Mouse (Mus musculus): ENCODE measurements at regions not wholly inside any gene's neighbourhood (a gene's known extent, or its start where the extent isn't known, plus 50 kb on each side); places are given as distances from the start of the nearest gene placed in this dataset.
A peak's percentile ranks its signal among the peaks of the same experiment; 100 is the strongest.

DNA sequence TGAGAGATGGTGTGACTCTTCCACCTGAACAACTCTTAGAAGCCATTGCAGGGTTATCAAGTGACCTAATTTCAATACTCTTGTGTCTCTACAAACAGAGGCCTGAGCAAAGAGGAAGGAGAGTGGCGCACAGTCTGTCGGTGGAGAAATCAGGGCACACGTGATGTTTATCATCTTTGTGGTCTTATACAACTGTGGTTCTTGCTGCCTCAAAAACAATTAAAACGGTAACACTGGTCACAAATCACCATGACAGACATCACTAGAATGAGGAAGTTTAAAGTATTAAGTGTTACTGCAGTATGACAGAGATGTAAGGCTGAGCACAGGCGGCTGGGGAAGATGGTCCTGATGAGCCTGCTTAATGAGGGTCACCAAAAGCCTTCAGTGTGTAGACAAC, 73.6 kb downstream of the Sdc1 start:
- no peak for DNase-seq

DNA sequence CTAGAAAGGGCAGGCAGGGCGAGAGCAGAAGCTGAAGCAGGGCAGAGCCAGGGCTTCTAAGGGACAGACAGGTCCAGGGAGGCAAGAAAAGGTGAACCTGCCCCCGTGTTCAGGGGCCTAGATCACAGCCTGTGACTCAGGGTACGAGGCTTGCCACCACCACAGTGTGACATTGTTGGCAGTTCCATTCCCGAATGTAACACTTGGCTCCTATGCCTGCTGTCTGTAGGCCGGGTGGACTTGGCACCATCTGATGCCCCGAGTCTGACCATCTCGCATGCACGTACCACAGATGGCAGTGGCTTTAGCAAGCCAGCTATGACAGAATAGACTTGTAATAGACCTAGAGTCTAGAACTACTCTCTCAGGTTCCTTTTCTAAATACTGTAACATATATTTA, 74.3 kb downstream of the Sdc1 start:
- DNase-seq, result peak; percentile 89

DNA sequence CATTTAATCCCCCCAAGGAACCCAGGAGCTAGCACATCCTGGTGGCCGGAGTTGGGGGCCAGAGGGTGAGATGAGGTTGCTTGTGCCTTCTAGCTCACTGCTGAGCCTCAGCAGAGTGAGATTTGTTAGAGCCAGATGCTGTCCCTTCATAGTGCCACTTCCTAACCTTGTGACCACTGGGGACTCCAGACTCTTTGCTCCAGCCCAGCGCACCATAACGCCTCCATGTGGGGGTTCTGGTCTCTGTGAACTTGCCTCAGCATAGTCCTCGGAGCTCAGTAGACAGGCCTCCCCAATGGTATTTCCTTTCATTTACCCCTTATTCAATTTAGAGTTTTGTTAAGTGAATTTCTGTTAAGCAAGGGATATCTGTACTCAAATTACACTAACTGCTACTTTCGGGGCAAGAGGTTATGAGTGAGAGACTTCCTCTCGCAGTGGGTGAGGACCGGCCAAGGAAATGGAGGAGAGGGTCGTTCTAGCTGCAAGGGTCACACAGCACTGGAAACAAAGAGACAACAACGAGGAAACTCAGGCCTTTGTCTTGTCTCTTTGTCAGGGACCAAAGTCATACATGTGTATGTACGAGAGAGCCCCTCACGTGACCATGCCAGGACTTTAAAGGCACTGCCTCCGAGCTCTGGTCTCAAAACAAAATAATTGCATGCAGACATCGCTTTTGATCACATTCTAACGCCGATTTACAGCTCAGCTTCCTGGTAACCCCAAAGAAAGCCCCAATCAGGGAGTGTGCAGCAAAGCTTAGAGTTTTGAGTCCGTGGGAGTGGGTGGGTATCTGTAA, 74.8 kb upstream of the Laptm4a start:
- no peak for DNase-seq

DNA sequence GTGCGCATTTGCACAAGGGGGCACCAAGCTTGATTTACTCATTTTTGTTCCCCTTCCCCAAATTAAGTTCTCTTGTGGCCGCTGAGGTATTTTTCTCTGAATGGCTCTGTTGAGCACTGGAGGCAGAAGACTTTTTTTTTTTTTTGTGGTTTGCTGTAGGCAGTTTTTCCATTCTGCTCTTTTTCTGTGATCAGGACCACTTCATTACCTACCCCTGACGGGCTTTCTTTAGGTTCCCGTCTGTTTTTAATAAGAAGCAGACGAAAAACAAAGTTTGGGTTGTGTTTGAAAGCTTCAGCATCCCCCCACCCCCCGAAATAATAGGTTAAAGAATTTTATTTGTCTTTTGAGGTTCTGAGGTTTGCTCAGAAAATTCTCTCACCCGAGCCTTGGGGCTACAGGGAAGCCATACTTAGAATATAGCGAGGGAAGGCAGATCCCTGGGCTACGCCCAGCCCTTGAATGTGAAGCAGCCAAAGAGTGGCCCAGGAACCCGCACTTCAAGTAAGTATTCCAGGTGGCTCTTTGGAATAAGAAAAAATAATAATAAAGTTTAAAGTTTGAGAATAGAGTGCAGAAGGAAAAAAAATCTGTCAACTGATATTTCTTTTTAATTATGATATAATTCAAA, 74.1 kb upstream of the Laptm4a start:
- DNase-seq, result no peak

DNA sequence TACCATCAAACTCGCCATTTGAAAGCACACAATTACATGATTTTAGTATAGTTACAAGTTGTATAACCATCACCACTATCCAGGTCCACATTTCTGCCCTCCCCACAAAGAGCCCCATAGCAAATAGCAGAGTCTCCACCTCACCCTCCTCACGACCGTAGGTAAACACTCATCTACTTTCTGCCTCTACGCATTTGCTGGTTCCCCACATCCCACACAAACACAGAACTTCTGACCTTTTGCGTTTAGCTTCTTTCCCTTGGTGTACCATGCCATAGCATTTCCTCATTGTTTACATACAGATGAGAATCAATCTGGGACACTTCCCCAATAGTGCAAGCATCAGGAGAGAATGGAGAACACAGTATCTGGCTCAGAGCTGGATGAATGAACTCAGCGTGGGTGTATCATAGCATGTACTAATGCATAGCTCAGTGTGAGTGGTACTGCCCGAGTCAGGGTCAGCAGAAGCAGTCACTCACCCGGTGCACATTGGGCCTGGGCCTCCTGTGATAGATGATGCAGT, 73.5 kb upstream of the Laptm4a start:
- DNase-seq, result no peak

DNA sequence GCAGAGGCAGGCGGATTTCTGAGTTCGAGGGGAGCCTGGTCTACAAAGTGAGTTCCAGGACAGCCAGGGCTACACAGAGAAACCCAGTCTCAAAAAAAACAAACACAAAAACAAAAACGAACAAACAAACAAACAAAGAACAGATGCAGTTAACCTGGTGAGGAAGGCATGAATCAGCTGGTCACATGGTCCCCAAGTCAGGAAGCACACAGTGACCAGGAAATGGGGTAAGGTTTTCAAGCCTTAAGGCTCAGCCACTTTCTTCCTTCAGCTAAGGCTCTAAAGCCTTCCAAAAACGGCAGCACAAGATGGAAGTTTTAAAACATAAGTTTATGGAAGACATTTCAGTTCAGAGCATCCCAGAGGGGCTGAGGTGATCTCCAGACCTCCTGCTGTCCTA, 67.6 kb upstream of the Laptm4a start:
- no peak for DNase-seq

DNA sequence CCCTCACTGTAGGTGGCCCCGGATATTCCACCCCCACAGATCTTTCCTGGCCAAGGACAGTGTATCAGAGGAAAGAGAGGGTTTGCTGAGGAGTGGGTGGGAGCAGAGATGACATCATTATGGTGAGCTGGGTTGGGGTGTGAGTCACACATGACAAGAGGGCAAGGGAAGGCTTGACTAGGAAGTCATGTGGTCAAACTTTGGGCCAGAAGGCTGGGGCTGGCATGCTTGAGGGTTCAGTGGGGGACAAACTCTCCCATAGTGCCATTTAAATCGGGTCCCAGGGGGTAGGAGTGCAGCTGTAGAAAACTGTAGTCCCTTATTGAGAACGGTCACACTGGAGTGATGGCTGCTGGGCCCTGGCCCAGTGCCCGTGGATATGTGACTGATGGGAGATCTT, 67.1 kb upstream of the Laptm4a start:
- no peak for DNase-seq

DNA sequence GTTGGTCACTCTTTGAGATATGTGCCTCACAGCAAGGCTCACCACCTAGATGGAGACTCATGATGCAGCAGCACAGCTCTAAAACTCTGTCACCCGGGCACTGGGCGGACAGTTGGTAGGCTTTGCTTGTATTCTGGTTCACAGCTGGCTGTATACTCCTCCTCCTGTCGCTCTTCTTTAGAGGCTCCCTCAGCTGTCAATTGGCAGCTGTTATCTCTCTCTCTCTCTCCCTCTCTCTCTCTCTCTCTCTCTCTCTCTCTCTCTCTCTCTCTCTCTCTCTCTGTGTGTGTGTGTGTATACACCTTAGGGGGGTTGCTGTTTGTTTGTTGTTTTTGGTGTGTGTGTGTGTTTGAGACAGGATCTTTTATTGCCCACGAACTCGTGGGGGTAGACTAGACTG, 66.3 kb upstream of the Laptm4a start:
- DNase-seq, result no peak

DNA sequence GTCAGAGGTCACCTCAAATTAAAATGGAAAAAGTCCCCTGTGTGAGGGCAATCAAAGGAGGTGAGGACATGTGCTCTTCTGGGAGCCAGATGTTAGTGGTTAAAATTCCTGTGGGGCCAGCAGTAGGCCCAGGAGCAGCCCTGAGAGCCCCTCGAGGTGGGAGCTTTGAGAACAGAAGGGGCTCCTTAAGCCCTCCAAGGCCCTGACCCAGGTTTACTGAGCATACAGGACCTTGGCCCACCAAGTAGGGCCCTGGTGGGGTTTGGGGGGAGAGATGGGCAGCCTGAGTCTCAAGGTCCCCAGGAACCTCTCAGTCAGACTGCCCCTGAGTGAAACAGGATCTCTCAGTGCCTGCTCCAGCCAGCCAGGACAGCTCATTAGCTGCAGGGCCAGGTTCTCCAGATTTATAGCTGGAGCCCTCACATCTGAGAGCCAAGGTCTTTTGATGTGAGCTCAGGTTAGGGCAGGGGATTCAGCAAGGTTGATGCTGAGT, 65.4 kb upstream of the Laptm4a start:
- DNase-seq, result no peak

DNA sequence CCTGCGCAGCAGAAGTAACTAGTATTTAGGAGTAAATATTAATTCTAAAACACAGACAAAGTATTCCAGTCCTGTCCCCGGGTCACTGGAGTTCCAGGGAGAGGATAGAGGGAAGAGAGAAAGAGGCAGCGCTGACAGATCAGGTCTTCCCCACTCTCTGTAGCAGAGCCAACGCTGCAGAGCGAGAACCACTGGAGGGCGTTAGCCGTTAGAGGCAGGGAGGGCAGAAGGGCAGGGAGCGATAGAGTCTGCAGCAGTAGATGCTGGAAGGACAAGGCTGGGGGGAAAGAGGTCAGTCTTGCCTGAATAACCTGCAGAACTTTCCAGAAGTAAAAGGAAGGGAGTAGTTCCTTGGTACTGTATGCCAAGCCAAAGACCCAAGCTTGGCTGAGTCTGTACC, 64.2 kb upstream of the Laptm4a start:
- no peak for DNase-seq

DNA sequence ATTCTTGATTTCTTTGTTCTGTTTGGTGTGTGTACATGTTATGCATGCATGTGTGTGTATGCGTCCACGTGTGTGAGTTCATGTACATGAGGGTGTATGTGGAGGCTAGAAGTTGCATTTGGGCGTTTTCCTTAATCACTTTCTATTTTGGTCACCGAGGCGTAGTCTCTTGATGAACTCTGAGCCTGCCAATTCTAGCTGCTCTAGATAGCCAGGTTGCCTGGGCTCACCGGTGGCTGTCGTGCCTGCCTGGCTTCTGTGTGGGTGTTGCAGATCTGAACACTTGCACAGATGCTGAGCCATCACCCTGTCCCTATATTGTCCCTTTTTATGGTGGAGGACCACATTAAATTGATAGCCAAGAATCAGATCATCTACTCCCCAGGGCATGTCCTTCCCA, 62.7 kb upstream of the Laptm4a start:
- DNase-seq, result no peak

DNA sequence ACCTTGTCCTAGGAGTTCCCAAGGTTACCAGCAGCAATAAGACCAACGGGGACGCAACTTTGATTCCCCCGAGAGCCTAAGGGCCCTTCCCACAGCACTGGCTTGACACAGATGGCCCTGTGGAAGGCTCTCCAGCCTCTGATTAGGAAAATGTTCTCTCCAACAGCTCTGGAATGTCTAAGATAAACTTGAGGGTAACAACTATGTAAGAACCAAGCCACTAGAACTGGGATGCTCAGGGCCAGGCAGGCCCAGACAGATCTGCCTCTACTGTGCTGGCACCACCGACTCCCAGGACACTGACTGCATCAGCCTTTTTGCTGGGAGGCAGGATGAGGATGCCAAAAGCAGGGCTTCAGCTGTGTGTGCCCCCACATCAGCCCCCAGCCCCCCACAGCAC, 61.9 kb upstream of the Laptm4a start:
- DNase-seq, result no peak

DNA sequence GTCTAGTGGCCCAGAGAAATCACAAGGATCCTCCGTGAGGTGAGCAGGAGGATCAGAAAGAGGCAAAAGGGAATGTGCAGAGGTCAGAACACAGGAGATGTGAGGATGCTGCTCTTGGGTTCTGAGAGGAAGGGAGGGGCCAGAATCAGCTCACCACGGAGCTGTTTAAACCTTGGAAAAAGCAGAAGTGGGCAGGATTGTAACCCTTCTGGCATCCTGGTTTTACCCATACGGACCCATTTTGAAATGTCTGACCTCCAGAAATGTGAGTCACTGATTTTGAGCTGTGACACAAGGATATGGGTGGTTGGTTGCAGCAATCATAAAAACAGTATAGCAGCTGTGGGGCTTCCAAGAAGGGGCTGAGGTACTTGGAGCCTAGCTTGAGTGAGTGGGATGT, 56.6 kb upstream of the Laptm4a start:
- DNase-seq, result no peak

DNA sequence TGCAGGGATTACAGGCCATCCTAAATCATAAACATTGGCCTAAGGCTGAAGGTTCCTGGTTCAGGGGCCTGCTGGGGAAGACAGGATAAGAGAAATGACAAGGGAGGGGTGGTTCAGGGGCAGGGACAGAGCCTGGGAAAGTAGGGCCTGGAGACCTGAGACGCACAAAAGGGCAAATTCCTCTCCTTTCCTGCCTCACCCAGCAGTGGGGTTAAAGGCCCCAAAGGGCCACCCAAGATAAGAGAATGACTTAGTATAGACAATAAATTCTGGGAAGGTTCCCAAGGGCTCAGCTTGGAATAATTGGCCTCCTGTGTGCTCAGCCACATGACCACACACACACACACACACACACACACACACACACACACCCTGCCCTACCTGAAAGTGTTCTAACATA, 56.2 kb upstream of the Laptm4a start:
- no peak for DNase-seq

DNA sequence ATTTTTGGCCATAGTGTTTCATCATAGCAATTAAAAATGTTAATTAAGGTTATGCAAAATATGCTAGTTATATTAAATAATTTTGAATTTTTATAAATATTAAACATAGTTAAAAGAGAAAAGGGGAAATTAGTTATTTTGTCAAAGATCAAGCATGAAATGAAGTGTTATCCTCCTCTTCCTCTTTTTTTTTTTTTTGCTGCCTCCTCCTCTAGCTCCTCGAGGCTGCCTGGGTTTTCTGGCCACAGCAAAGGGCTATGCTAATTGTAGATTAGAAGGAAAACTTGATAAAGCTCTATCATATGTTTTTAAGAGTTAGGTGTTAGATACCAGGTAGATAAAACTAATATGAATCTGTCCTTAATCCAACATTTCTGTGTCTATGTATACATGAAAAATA, 54.4 kb upstream of the Laptm4a start:
- DNase-seq, result no peak

DNA sequence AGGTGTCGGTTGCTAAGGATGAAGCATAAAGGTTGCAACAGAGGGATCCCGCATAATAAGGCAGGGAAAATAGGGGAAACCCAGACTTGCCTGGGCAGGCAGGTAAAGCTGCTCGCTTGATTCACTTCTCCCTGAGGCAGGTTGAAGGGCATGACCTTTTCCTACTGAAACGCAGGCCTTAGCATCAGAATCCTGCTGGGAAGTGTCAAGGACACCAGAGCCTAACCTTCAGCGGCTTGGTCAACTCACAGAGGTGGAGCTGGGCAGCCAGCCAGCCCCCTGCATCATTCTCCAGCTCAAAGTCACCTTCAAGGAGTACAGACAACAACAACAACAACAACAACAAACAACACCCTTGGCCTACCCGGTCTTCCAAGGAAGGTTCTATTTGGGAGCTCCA, 52.8 kb upstream of the Laptm4a start:
- no peak for DNase-seq

DNA sequence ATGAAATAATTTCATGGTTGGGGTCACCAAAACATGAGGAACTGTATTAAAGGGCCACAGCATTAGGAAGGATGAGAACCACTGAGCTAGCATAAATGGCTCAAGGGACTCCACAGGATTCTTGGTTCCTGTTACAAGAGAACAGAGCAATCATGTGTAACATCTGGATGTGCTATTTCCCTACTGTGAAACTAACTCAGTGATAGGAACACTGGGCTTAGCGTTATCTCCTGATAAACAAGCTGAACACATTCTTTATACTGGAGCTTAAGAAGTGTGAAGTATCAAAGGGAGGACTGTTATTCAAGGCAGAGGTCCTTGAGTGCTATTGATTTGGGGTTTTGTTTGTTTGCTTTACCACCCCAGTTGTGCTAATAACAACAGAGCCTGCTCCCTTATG, 52.3 kb upstream of the Laptm4a start:
- DNase-seq, result no peak
